Mouse (Mus musculus): Measurements from ENCODE around the gene Adgrb3. TPM values are rescaled to one million over a fixed set of nuclear protein-coding genes. Genes with fewer than 3 reads are reported as not detected.

The Adgrb3 gene
- polyA plus RNA-seq, 1 experiment from 2014 or later, result 2.4 TPM

GRCm38 (mm10) chr1:25088010-25088719 is 741.3 kb downstream of the Adgrb3 start:
- Histone ChIP-seq H3K27me3 (no peaks in the 10 kb centered on the region), H3K36me3 (no peaks in the 10 kb centered on the region), H3K4me2 (replicated peaks) (no peak overlapping the region), H3K9ac (no peak overlapping the region), H3K27ac (replicated peaks) (no peak overlapping the region), H3K4me1 (no peaks in the 10 kb centered on the region), H3K4me3 (replicated peaks) (no peak overlapping the region), H3K9me3 (replicated peaks) (no peaks in the 10 kb centered on the region)
- 34% methylated on average over 5 of the region's 5 CpGs for WGBS
- ATAC-seq (ENCODE audit: insufficient number of reproducible peaks, low FRiP score, low TSS enrichment, low read depth), result no peak

GRCm38 (mm10) chr1:25085616-25086372 is 743.7 kb downstream of the Adgrb3 start:
- Histone ChIP-seq H3K4me2 (replicated peaks) (no peak overlapping the region), H3K9ac (no peak overlapping the region), H3K27ac (replicated peaks) (no peak overlapping the region), H3K9me3 (replicated peaks) (no peaks in the 10 kb centered on the region), H3K36me3 (no peaks in the 10 kb centered on the region), H3K4me1 (no peaks in the 10 kb centered on the region), H3K4me3 (replicated peaks) (no peak overlapping the region), H3K27me3 (no peaks in the 10 kb centered on the region)
- ATAC-seq (ENCODE audit: insufficient number of reproducible peaks, low FRiP score, low TSS enrichment, low read depth), result no peak
- 64% methylated on average over 14 of the region's 14 CpGs for WGBS

GRCm38 (mm10) chr1:25082377-25082776 is 747.1 kb downstream of the Adgrb3 start:
- Histone ChIP-seq H3K27ac (replicated peaks) (no peak overlapping the region), H3K4me2 (replicated peaks) (no peak overlapping the region), H3K27me3 (no peaks in the 10 kb centered on the region), H3K36me3 (no peaks in the 10 kb centered on the region), H3K9me3 (replicated peaks) (no peaks in the 10 kb centered on the region), H3K4me3 (replicated peaks) (no peak overlapping the region), H3K9ac (no peak overlapping the region), H3K4me1 (no peaks in the 10 kb centered on the region)
- ATAC-seq (ENCODE audit: insufficient number of reproducible peaks, low FRiP score, low TSS enrichment, low read depth), result no peak
- 74% methylated on average over 8 of the region's 8 CpGs for WGBS

- Histone ChIP-seq H3K4me3 (replicated peaks) (no peak overlapping the region), H3K9me3 (replicated peaks) (no peaks in the 10 kb centered on the region), H3K36me3 (no peaks in the 10 kb centered on the region), H3K9ac (no peak overlapping the region), H3K27me3 (no peaks in the 10 kb centered on the region), H3K4me2 (replicated peaks) (no peak overlapping the region), H3K27ac (replicated peaks) (no peak overlapping the region), H3K4me1 (no peaks in the 10 kb centered on the region)
- 36% methylated on average over 4 of the region's 4 CpGs for WGBS
- no peak for ATAC-seq (ENCODE audit: insufficient number of reproducible peaks, low FRiP score, low TSS enrichment, low read depth)
Measured at GRCm38 (mm10) chr1:25081265-25081849, 748.1 kb downstream of the Adgrb3 start.

- Histone ChIP-seq H3K36me3 (no peaks in the 10 kb centered on the region), H3K27ac (replicated peaks) (no peak overlapping the region), H3K4me2 (replicated peaks) (no peak overlapping the region), H3K9ac (no peak overlapping the region), H3K27me3 (no peaks in the 10 kb centered on the region), H3K4me1 (no peaks in the 10 kb centered on the region), H3K4me3 (replicated peaks) (no peak overlapping the region), H3K9me3 (replicated peaks) (no peaks in the 10 kb centered on the region)
- WGBS, result 89% methylated on average over 2 of the region's 2 CpGs
- no peak for ATAC-seq (ENCODE audit: insufficient number of reproducible peaks, low FRiP score, low TSS enrichment, low read depth)
Measured at GRCm38 (mm10) chr1:25079395-25079794, 750.1 kb downstream of the Adgrb3 start.

GRCm38 (mm10) chr1:25075952-25076351 is 753.6 kb downstream of the Adgrb3 start:
- Histone ChIP-seq H3K4me2 (replicated peaks) (no peak overlapping the region), H3K9ac (no peak overlapping the region), H3K27me3 (no peaks in the 10 kb centered on the region), H3K36me3 (no peaks in the 10 kb centered on the region), H3K4me1 (no peaks in the 10 kb centered on the region), H3K27ac (replicated peaks) (no peak overlapping the region), H3K9me3 (replicated peaks) (no peaks in the 10 kb centered on the region), H3K4me3 (replicated peaks) (no peak overlapping the region)
- 87% methylated on average over 5 of the region's 5 CpGs for WGBS
- ATAC-seq (ENCODE audit: insufficient number of reproducible peaks, low FRiP score, low TSS enrichment, low read depth), result no peak

GRCm38 (mm10) chr1:25063964-25064363 is 765.5 kb downstream of the Adgrb3 start:
- no peaks in the 10 kb centered on the region for H3K36me3 ChIP-seq
- WGBS, result 24% methylated on average over 6 of the region's 6 CpGs
- no peaks in the 10 kb centered on the region for H3K4me1 ChIP-seq
- no peak overlapping the region for H3K27ac ChIP-seq (replicated peaks)
- peak overlapping the region; percentile 24; the same call in 1 of the 2 replicates for H3K4me2 ChIP-seq (replicated peaks)
- no peak overlapping the region for H3K9ac ChIP-seq
- H3K27me3 ChIP-seq, result no peaks in the 10 kb centered on the region
- H3K9me3 ChIP-seq (replicated peaks), result no peaks in the 10 kb centered on the region
- no peak for ATAC-seq (ENCODE audit: insufficient number of reproducible peaks, low FRiP score, low TSS enrichment, low read depth)
- H3K4me3 ChIP-seq (replicated peaks), result peak overlapping the region; percentile 9; the same call in 1 of the 2 replicates

- H3K4me3 ChIP-seq (replicated peaks), result no peak overlapping the region
- H3K4me2 ChIP-seq (replicated peaks), result no peak overlapping the region
- no peaks in the 10 kb centered on the region for H3K36me3 ChIP-seq
- ATAC-seq (ENCODE audit: insufficient number of reproducible peaks, low FRiP score, low TSS enrichment, low read depth), result no peak
- 77% methylated on average over 3 of the region's 3 CpGs for WGBS
- no peak overlapping the region for H3K9ac ChIP-seq
- H3K27me3 ChIP-seq, result no peaks in the 10 kb centered on the region
- no peak overlapping the region for H3K27ac ChIP-seq (replicated peaks)
- no peaks in the 10 kb centered on the region for H3K9me3 ChIP-seq (replicated peaks)
- H3K4me1 ChIP-seq, result peaks cover 6% of the 10 kb centered on the region; the same call in 1 of the 2 replicates
Measured at GRCm38 (mm10) chr1:25060935-25061334, 768.6 kb downstream of the Adgrb3 start.

GRCm38 (mm10) chr1:25060191-25060590 is 769.3 kb downstream of the Adgrb3 start:
- WGBS, result 89% methylated on average over 6 of the region's 6 CpGs
- Histone ChIP-seq H3K9ac (no peak overlapping the region), H3K9me3 (replicated peaks) (no peaks in the 10 kb centered on the region), H3K27me3 (no peaks in the 10 kb centered on the region), H3K4me1 (peaks cover 6% of the 10 kb centered on the region; the same call in 1 of the 2 replicates), H3K36me3 (no peaks in the 10 kb centered on the region), H3K4me2 (replicated peaks) (no peak overlapping the region), H3K27ac (replicated peaks) (no peak overlapping the region), H3K4me3 (replicated peaks) (no peak overlapping the region)
- ATAC-seq (ENCODE audit: insufficient number of reproducible peaks, low FRiP score, low TSS enrichment, low read depth), result no peak

- Histone ChIP-seq H3K36me3 (no peaks in the 10 kb centered on the region), H3K4me1 (peaks cover 6% of the 10 kb centered on the region; the same call in 1 of the 2 replicates), H3K27me3 (no peaks in the 10 kb centered on the region), H3K4me2 (replicated peaks) (no peak overlapping the region), H3K9ac (no peak overlapping the region), H3K4me3 (replicated peaks) (no peak overlapping the region), H3K27ac (replicated peaks) (no peak overlapping the region), H3K9me3 (replicated peaks) (no peaks in the 10 kb centered on the region)
- ATAC-seq (ENCODE audit: insufficient number of reproducible peaks, low FRiP score, low TSS enrichment, low read depth), result no peak
- 50% methylated on average over 2 of the region's 2 CpGs for WGBS
Measured at GRCm38 (mm10) chr1:25057656-25058055, 771.9 kb downstream of the Adgrb3 start.

- no peak overlapping the region for H3K4me3 ChIP-seq (replicated peaks)
- peaks cover 6% of the 10 kb centered on the region; the same call in 1 of the 2 replicates for H3K4me1 ChIP-seq
- H3K27me3 ChIP-seq, result no peaks in the 10 kb centered on the region
- ATAC-seq (ENCODE audit: insufficient number of reproducible peaks, low FRiP score, low TSS enrichment, low read depth), result no peak
- no peak overlapping the region for H3K27ac ChIP-seq (replicated peaks)
- 36% methylated on average over 6 of the region's 6 CpGs for WGBS
- H3K9ac ChIP-seq, result no peak overlapping the region
- no peaks in the 10 kb centered on the region for H3K36me3 ChIP-seq
- H3K4me2 ChIP-seq (replicated peaks), result no peak overlapping the region
- no peaks in the 10 kb centered on the region for H3K9me3 ChIP-seq (replicated peaks)
Measured at GRCm38 (mm10) chr1:25057212-25057611, 772.3 kb downstream of the Adgrb3 start.
